Mouse (Mus musculus): ENCODE results near the gene Tufm. TPM values are rescaled to one million over a fixed set of nuclear protein-coding genes. Genes with fewer than 3 reads are reported as not detected.

Gene Tufm
- polyA plus RNA-seq, 1 experiment from 2014 or later, result 224 TPM

DNA sequence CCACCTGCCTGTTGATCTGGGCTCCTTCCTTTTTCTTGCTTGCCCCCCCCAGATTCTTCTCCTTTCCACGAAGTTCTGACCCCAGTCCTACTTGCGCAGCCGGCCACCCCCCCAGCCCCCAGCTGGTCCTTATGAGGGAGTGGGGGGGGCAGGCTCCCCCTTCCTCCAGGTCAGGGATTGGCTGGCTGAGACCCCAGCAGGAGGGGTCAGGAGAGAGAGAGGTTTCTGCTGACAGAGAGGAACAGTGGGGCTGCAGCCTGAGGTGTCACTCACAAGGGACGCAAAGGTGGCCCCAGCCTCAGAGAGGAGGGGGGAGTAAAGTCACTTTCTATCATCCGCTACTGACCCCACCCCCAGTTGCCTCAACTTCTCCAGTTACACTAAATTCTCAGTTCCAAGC, 24.2 kb upstream of the Tufm start, which contains the start of gene Atp2a1:
Gene Atp2a1, minus strand, starts transcription at position 105 of the 400 bp plus-strand sequence.
- H3K9me3 ChIP-seq (replicated peaks; ENCODE audit: control insufficient read depth, low read length), result no peaks in the 10 kb centered on the region
- H3K9ac ChIP-seq (ENCODE audit: low read length), result no peak within 1 kb of the TSS
- no peaks in the 10 kb centered on the region for H3K27me3 ChIP-seq (ENCODE audit: control insufficient read depth, insufficient read depth, low read length)
- H3K4me2 ChIP-seq (ENCODE audit: low read depth, low read length), result no peak within 1 kb of the TSS
- ATAC-seq (replicated peaks; ENCODE audit: extremely low read depth, insufficient read depth, low FRiP score), result no peak
- no peak within 1 kb of the TSS for H3K27ac ChIP-seq (ENCODE audit: low read length)
- H3K36me3 ChIP-seq (ENCODE audit: control insufficient read depth, insufficient read depth), result peaks cover 16% of the 10 kb centered on the region
- H3K4me3 ChIP-seq (ENCODE audit: low read length), result no peak within 1 kb of the TSS
- peaks cover 32% of the 10 kb centered on the region for H3K4me1 ChIP-seq (ENCODE audit: control insufficient read depth, insufficient read depth, low read length)
- WGBS, result 53% methylated on average over 5 of the region's 5 CpGs

DNA sequence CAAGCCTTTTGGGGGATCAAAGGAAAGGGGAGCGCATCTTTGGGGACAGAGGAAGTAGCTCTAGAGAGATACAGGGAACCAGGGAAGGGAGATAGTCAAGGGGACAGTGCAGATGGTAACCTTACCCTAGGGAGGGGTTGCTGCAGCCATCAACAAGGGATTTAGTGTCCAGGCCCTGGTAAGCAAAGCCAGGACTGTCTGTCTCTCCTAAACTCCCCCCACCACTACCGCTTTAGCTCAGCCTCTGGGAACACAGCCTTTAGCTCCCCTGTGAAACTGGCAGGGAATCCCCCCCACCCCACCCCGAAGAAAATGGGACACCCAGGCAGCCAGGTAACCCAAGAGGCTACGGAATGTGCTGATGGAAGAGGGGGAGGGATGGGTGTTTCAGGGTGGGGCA, 23.6 kb upstream of the Tufm start:
- Histone ChIP-seq H3K27ac (ENCODE audit: low read length) (no peak overlapping the region), H3K4me1 (ENCODE audit: control insufficient read depth, insufficient read depth, low read length) (peaks cover 28% of the 10 kb centered on the region), H3K27me3 (ENCODE audit: control insufficient read depth, insufficient read depth, low read length) (no peaks in the 10 kb centered on the region), H3K36me3 (ENCODE audit: control insufficient read depth, insufficient read depth) (peaks cover 21% of the 10 kb centered on the region), H3K9me3 (replicated peaks; ENCODE audit: control insufficient read depth, low read length) (no peaks in the 10 kb centered on the region), H3K4me2 (ENCODE audit: low read depth, low read length) (no peak overlapping the region), H3K9ac (ENCODE audit: low read length) (no peak overlapping the region), H3K4me3 (ENCODE audit: low read length) (no peak overlapping the region)
- WGBS, result 61% methylated on average over 4 of the region's 4 CpGs
- no peak for ATAC-seq (replicated peaks; ENCODE audit: extremely low read depth, insufficient read depth, low FRiP score)

DNA sequence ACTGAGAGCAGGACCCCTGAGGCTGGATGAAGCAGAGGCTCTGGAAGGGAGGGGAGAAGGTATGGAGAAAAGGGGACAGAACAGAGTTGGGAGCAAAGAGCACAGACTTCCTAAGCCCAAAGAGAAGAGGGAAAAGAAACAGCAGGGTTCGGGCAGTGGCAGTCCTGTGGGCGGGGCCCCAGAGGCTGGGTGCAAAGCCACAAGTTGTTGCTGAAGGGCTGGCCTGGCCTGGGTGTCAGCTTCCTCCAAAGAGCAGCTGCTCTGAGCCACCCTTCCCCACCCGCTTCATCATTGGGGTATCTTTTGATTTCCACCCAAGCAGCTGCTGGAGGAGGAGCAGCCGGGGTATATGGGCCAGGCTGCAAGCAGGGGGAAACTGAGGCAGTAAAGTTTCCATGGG, 23.0 kb upstream of the Tufm start:
- no peak for ATAC-seq (replicated peaks; ENCODE audit: extremely low read depth, insufficient read depth, low FRiP score)
- Histone ChIP-seq H3K9ac (ENCODE audit: low read length) (no peak overlapping the region), H3K4me3 (ENCODE audit: low read length) (no peak overlapping the region), H3K9me3 (replicated peaks; ENCODE audit: control insufficient read depth, low read length) (no peaks in the 10 kb centered on the region), H3K4me2 (ENCODE audit: low read depth, low read length) (no peak overlapping the region), H3K27me3 (ENCODE audit: control insufficient read depth, insufficient read depth, low read length) (no peaks in the 10 kb centered on the region), H3K36me3 (ENCODE audit: control insufficient read depth, insufficient read depth) (peaks cover 27% of the 10 kb centered on the region), H3K27ac (ENCODE audit: low read length) (no peak overlapping the region), H3K4me1 (ENCODE audit: control insufficient read depth, insufficient read depth, low read length) (peaks cover 26% of the 10 kb centered on the region)
- WGBS, result 70% methylated on average over 4 of the region's 4 CpGs

DNA sequence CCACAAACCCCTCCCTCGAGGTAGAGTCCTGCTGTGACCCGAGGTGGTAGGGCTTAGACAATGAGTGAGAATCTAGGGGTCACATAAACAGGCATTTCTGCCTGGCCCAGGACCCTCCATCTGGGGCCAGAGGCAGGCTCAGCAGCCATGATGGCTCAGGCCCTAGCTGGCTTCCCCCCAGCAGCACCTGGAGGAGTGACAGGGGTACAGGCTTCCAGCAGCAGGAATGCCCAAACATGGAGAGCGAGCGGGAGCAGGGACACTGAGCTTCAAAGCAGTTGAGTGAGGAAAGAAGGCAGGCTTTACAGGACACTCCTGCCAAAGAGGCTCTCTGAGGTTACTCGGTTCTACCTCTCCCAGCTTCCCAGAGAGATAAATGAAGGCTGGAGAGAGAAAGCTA, 22.3 kb upstream of the Tufm start:
- H3K9ac ChIP-seq (ENCODE audit: low read length), result peak overlapping the region; percentile 42
- 29% methylated on average over 5 of the region's 5 CpGs for WGBS
- 0 out of 2 replicates have a peak, but pooled peaks have one; percentile 12 for ATAC-seq (replicated peaks; ENCODE audit: extremely low read depth, insufficient read depth, low FRiP score)
- no peak overlapping the region for H3K4me2 ChIP-seq (ENCODE audit: low read depth, low read length)
- peaks cover 33% of the 10 kb centered on the region for H3K36me3 ChIP-seq (ENCODE audit: control insufficient read depth, insufficient read depth)
- no peaks in the 10 kb centered on the region for H3K9me3 ChIP-seq (replicated peaks; ENCODE audit: control insufficient read depth, low read length)
- no peak overlapping the region for H3K4me3 ChIP-seq (ENCODE audit: low read length)
- peak overlapping the region; percentile 84 for H3K27ac ChIP-seq (ENCODE audit: low read length)
- H3K4me1 ChIP-seq (ENCODE audit: control insufficient read depth, insufficient read depth, low read length), result peaks cover 26% of the 10 kb centered on the region
- no peaks in the 10 kb centered on the region for H3K27me3 ChIP-seq (ENCODE audit: control insufficient read depth, insufficient read depth, low read length)

DNA sequence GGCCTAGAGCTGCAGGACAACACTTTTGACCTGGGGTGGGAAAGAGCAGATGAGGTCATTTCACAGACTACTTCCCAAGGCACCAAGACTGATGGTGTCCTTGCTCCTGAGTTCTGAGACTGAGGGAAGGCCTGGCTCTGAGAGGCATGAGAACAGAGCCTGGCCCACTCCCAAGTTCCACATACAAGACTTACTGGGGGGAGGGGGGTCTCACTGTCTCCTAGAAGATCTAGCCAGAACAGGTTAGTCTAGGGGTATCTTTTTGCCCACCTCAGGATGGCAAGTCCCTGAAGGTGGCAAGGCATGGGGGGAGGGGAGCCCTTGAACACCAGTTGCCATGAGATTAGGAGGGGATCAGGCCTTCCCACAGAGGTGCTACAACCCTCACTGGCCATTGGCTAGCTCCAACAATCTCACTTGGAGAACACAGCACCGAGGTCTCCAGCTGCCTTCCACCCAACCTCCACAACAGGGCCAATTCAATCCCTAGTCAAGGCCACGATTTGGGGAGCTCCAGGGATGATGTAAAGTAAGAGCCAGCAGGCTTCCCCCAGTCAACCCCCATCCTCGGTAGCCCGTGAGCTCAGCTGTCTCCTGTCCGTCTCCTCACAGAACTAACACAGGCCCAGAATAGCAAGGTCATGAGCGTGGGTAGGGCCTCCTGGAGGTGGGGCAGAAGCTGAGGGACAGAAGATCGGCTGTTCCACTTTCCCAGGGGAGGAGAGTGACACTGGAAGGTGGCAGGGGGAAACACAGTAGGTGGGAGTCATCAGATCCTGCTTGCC, 21.7 kb upstream of the Tufm start:
- no peaks in the 10 kb centered on the region for H3K27me3 ChIP-seq (ENCODE audit: control insufficient read depth, insufficient read depth, low read length)
- WGBS, result 23% methylated on average over 7 of the region's 7 CpGs
- peak; percentile 69 for ATAC-seq (replicated peaks; ENCODE audit: extremely low read depth, insufficient read depth, low FRiP score)
- peaks cover 37% of the 10 kb centered on the region for H3K36me3 ChIP-seq (ENCODE audit: control insufficient read depth, insufficient read depth)
- no peak overlapping the region for H3K4me3 ChIP-seq (ENCODE audit: low read length)
- H3K4me2 ChIP-seq (ENCODE audit: low read depth, low read length), result peak overlapping the region; percentile 21; the same call in 1 of the 2 replicates
- H3K4me1 ChIP-seq (ENCODE audit: control insufficient read depth, insufficient read depth, low read length), result peaks cover 26% of the 10 kb centered on the region
- H3K9me3 ChIP-seq (replicated peaks; ENCODE audit: control insufficient read depth, low read length), result no peaks in the 10 kb centered on the region
- peak overlapping the region; percentile 42 for H3K9ac ChIP-seq (ENCODE audit: low read length)
- peak overlapping the region; percentile 84 for H3K27ac ChIP-seq (ENCODE audit: low read length)

DNA sequence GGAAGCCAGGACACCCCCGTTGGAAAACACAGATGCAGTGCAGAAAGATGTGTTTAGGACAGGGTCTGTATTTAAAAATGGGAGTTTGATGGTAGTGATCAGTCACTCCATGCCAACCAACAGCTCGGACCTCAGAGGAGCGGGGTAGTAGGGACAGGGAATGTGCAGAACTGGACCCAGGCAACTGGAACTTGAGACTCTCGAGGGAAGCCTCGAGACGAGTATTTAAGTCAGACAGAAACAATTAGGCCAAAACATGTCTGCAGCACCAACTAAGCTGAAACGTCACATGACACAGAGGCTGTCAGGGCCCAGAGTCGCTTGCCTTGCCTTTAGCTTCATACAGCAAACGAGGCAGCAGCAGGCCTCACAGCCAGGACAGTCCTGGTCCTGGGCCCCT, 21.0 kb upstream of the Tufm start:
- Histone ChIP-seq H3K36me3 (ENCODE audit: control insufficient read depth, insufficient read depth) (peaks cover 42% of the 10 kb centered on the region), H3K27ac (ENCODE audit: low read length) (peak overlapping the region; percentile 57), H3K9ac (ENCODE audit: low read length) (peak overlapping the region; percentile 21; the same call in 1 of the 2 replicates), H3K4me3 (ENCODE audit: low read length) (no peak overlapping the region), H3K27me3 (ENCODE audit: control insufficient read depth, insufficient read depth, low read length) (no peaks in the 10 kb centered on the region), H3K4me2 (ENCODE audit: low read depth, low read length) (no peak overlapping the region), H3K9me3 (replicated peaks; ENCODE audit: control insufficient read depth, low read length) (no peaks in the 10 kb centered on the region), H3K4me1 (ENCODE audit: control insufficient read depth, insufficient read depth, low read length) (peaks cover 26% of the 10 kb centered on the region)
- ATAC-seq (replicated peaks; ENCODE audit: extremely low read depth, insufficient read depth, low FRiP score), result no peak
- 50% methylated on average over 9 of the region's 9 CpGs for WGBS

DNA sequence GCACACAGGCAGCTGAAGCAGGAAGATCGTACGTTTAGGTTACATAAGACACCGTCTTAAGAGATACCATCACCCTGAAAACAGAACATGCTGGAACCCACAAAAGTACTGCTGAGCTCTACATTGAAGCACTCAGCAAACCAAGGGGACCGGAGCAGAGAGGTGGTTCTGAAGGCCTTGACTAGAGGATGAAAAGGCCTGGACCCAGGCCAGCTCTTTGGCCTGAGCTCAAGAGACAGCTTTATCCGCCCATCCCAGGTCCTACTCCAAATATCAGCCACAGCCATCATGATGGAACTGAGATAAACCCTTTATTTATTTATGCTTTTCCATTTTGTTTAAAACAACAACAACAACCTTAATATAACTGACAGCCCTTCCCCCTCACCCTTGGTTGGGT, 20.5 kb upstream of the Tufm start:
- H3K4me3 ChIP-seq (ENCODE audit: low read length), result no peak overlapping the region
- no peaks in the 10 kb centered on the region for H3K27me3 ChIP-seq (ENCODE audit: control insufficient read depth, insufficient read depth, low read length)
- WGBS, result 76% methylated on average over 5 of the region's 5 CpGs
- H3K36me3 ChIP-seq (ENCODE audit: control insufficient read depth, insufficient read depth), result peaks cover 48% of the 10 kb centered on the region
- H3K4me1 ChIP-seq (ENCODE audit: control insufficient read depth, insufficient read depth, low read length), result peaks cover 26% of the 10 kb centered on the region
- H3K9ac ChIP-seq (ENCODE audit: low read length), result no peak overlapping the region
- H3K9me3 ChIP-seq (replicated peaks; ENCODE audit: control insufficient read depth, low read length), result no peaks in the 10 kb centered on the region
- no peak for ATAC-seq (replicated peaks; ENCODE audit: extremely low read depth, insufficient read depth, low FRiP score)
- H3K27ac ChIP-seq (ENCODE audit: low read length), result peak overlapping the region; percentile 19; the same call in 1 of the 2 replicates
- no peak overlapping the region for H3K4me2 ChIP-seq (ENCODE audit: low read depth, low read length)

DNA sequence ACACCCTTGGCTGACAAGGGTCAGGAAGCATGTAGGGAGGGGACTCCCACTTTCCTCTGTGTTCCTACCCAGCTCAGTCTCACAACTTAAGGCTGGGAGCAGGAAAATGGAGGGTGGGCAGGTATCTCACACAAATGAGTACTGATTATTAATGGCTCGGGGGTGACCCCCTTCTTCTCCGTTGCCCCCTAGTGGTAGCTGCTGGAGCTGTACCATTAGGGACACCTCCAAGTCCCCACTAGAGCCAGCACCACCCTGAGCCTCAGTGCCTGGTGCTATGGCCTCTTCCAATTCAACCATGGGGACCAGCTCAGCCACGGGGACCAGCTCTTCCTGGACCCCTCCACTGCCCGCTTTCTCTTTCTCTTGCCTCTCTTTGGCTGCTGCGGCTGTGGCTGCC, 19.9 kb upstream of the Tufm start:
- 62% methylated on average over 5 of the region's 5 CpGs for WGBS
- Histone ChIP-seq H3K36me3 (ENCODE audit: control insufficient read depth, insufficient read depth) (peaks cover 53% of the 10 kb centered on the region), H3K4me1 (ENCODE audit: control insufficient read depth, insufficient read depth, low read length) (peaks cover 26% of the 10 kb centered on the region), H3K4me3 (ENCODE audit: low read length) (no peak overlapping the region), H3K4me2 (ENCODE audit: low read depth, low read length) (no peak overlapping the region), H3K27me3 (ENCODE audit: control insufficient read depth, insufficient read depth, low read length) (no peaks in the 10 kb centered on the region), H3K9ac (ENCODE audit: low read length) (no peak overlapping the region), H3K27ac (ENCODE audit: low read length) (no peak overlapping the region), H3K9me3 (replicated peaks; ENCODE audit: control insufficient read depth, low read length) (no peaks in the 10 kb centered on the region)
- ATAC-seq (replicated peaks; ENCODE audit: extremely low read depth, insufficient read depth, low FRiP score), result no peak

DNA sequence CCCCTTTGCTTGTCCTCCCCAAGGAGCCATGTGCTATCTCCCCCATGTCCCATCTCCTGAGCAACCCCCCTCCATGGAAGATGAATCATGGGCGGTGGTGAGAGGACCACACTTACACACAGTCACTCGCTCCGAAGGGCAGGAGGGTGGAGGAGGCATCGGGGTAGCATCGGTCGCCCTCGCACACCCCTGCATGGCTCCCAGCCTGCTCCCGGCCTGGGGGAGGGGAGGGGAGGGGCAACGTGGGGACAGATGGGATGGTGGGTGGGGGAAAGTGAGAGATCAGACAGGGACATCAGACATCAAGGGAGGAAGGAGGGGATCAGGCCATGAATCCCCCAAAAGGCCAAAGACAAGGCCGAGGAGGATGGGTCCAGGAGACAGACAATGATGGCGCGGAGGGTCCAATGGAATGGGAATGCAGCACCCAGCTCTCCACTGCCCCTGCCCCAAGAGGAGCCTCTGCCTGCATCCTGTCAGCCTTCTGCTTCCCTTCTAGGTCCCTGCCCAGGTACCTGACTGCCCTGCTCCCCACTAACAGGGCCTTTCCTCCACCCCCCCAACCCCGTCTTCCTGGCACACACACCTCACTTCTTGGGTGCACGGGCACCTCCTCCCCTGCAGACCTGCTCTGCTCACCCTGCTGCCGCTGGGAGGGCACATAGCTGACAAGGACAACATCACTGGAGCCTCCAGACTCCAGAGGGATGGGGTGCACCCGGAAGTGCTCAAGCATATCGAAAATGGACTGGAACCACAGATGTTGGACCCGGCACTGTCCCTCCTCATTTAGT, 19.1 kb upstream of the Tufm start:
- 89% methylated on average over 18 of the region's 18 CpGs for WGBS
- Histone ChIP-seq H3K36me3 (ENCODE audit: control insufficient read depth, insufficient read depth) (peaks cover 55% of the 10 kb centered on the region), H3K27ac (ENCODE audit: low read length) (no peak overlapping the region), H3K4me1 (ENCODE audit: control insufficient read depth, insufficient read depth, low read length) (peaks cover 26% of the 10 kb centered on the region), H3K9ac (ENCODE audit: low read length) (no peak overlapping the region), H3K9me3 (replicated peaks; ENCODE audit: control insufficient read depth, low read length) (no peaks in the 10 kb centered on the region), H3K27me3 (ENCODE audit: control insufficient read depth, insufficient read depth, low read length) (no peaks in the 10 kb centered on the region), H3K4me3 (ENCODE audit: low read length) (no peak overlapping the region), H3K4me2 (ENCODE audit: low read depth, low read length) (no peak overlapping the region)
- no peak for ATAC-seq (replicated peaks; ENCODE audit: extremely low read depth, insufficient read depth, low FRiP score)

All from heart, embryonic 16.5 days (tissue).